Mouse (Mus musculus): ENCODE measurements at regions not wholly inside any gene's neighbourhood (a gene's known extent, or its start where the extent isn't known, plus 50 kb on each side); places are given as distances from the start of the nearest gene placed in this dataset.

GRCm38 (mm10) chr3:21973681-21974080, 102.8 kb upstream of the Tbl1xr1 start:
- no peaks in the 10 kb centered on the region for H3K4me1 ChIP-seq (ENCODE audit: control insufficient read depth, insufficient read depth, low read length)
- no peak overlapping the region for H3K27ac ChIP-seq (ENCODE audit: insufficient read depth, low read depth, low read length)
- no peak overlapping the region for H3K4me3 ChIP-seq (ENCODE audit: insufficient read depth, low read length)
- TF ChIP-seq CTCF (IDR thresholded peaks at IDR 0.05; ENCODE audit: low read depth, low read length): no peak
- TF ChIP-seq POLR2A (IDR thresholded peaks at IDR 0.05; ENCODE audit: borderline replicate concordance, low read depth, low read length): no peak

GRCm38 (mm10) chr3:21974766-21975165, 101.7 kb upstream of the Tbl1xr1 start:
- H3K27ac ChIP-seq (ENCODE audit: insufficient read depth, low read depth, low read length): no peak overlapping the region
- H3K4me1 ChIP-seq (ENCODE audit: control insufficient read depth, insufficient read depth, low read length): no peaks in the 10 kb centered on the region
- H3K4me3 ChIP-seq (ENCODE audit: insufficient read depth, low read length): no peak overlapping the region
- TF ChIP-seq CTCF (IDR thresholded peaks at IDR 0.05; ENCODE audit: low read depth, low read length): no peak

- no peaks in the 10 kb centered on the region for H3K4me1 ChIP-seq (ENCODE audit: control insufficient read depth, insufficient read depth, low read length)
- TF ChIP-seq CTCF (IDR thresholded peaks at IDR 0.05; ENCODE audit: low read depth, low read length) (no peak), POLR2A (IDR thresholded peaks at IDR 0.05; ENCODE audit: borderline replicate concordance, low read depth, low read length) (no peak)
- no peak overlapping the region for H3K4me3 ChIP-seq (ENCODE audit: insufficient read depth, low read length)
- no peak overlapping the region for H3K27ac ChIP-seq (ENCODE audit: insufficient read depth, low read depth, low read length)
Measured at GRCm38 (mm10) chr3:21977775-21978174, 98.7 kb upstream of the Tbl1xr1 start.

- Histone ChIP-seq H3K4me3 (ENCODE audit: insufficient read depth, low read length) (no peak overlapping the region), H3K27ac (ENCODE audit: insufficient read depth, low read depth, low read length) (no peak overlapping the region), H3K4me1 (ENCODE audit: control insufficient read depth, insufficient read depth, low read length) (peaks cover 22% of the 10 kb centered on the region)
- TF ChIP-seq POLR2A (IDR thresholded peaks at IDR 0.05; ENCODE audit: borderline replicate concordance, low read depth, low read length) (no peak), CTCF (IDR thresholded peaks at IDR 0.05; ENCODE audit: low read depth, low read length) (no peak)
Measured at GRCm38 (mm10) chr3:21982991-21983390, 93.5 kb upstream of the Tbl1xr1 start.

- TF ChIP-seq CTCF (IDR thresholded peaks at IDR 0.05; ENCODE audit: low read depth, low read length): no peak
- TF ChIP-seq POLR2A (IDR thresholded peaks at IDR 0.05; ENCODE audit: borderline replicate concordance, low read depth, low read length): no peak
- H3K4me3 ChIP-seq (ENCODE audit: insufficient read depth, low read length): no peak overlapping the region
- no peak overlapping the region for H3K27ac ChIP-seq (ENCODE audit: insufficient read depth, low read depth, low read length)
- H3K4me1 ChIP-seq (ENCODE audit: control insufficient read depth, insufficient read depth, low read length): peaks cover 28% of the 10 kb centered on the region
Measured at GRCm38 (mm10) chr3:21983993-21984725, 92.3 kb upstream of the Tbl1xr1 start.

- TF ChIP-seq CTCF (IDR thresholded peaks at IDR 0.05; ENCODE audit: low read depth, low read length): no peak
- no peak for TF ChIP-seq POLR2A (IDR thresholded peaks at IDR 0.05; ENCODE audit: borderline replicate concordance, low read depth, low read length)
- no peak overlapping the region for H3K4me3 ChIP-seq (ENCODE audit: insufficient read depth, low read length)
- H3K27ac ChIP-seq (ENCODE audit: insufficient read depth, low read depth, low read length): no peak overlapping the region
- peaks cover 28% of the 10 kb centered on the region for H3K4me1 ChIP-seq (ENCODE audit: control insufficient read depth, insufficient read depth, low read length)
Measured at GRCm38 (mm10) chr3:21984807-21985206, 91.6 kb upstream of the Tbl1xr1 start.

- no peak overlapping the region for H3K4me3 ChIP-seq (ENCODE audit: insufficient read depth, low read length)
- no peak overlapping the region for H3K27ac ChIP-seq (ENCODE audit: insufficient read depth, low read depth, low read length)
- H3K4me1 ChIP-seq (ENCODE audit: control insufficient read depth, insufficient read depth, low read length): peaks cover 35% of the 10 kb centered on the region
- TF ChIP-seq POLR2A (IDR thresholded peaks at IDR 0.05; ENCODE audit: borderline replicate concordance, low read depth, low read length) (no peak), CTCF (IDR thresholded peaks at IDR 0.05; ENCODE audit: low read depth, low read length) (no peak)
Measured at GRCm38 (mm10) chr3:21986164-21986892, 90.1 kb upstream of the Tbl1xr1 start.

- no peak overlapping the region for H3K27ac ChIP-seq (ENCODE audit: insufficient read depth, low read depth, low read length)
- no peak overlapping the region for H3K4me3 ChIP-seq (ENCODE audit: insufficient read depth, low read length)
- TF ChIP-seq POLR2A (IDR thresholded peaks at IDR 0.05; ENCODE audit: borderline replicate concordance, low read depth, low read length): no peak
- TF ChIP-seq CTCF (IDR thresholded peaks at IDR 0.05; ENCODE audit: low read depth, low read length): no peak
- H3K4me1 ChIP-seq (ENCODE audit: control insufficient read depth, insufficient read depth, low read length): peaks cover 39% of the 10 kb centered on the region
Measured at GRCm38 (mm10) chr3:21986893-21987250, 89.6 kb upstream of the Tbl1xr1 start.

- Histone ChIP-seq H3K4me1 (ENCODE audit: control insufficient read depth, insufficient read depth, low read length) (peaks cover 45% of the 10 kb centered on the region), H3K27ac (ENCODE audit: insufficient read depth, low read depth, low read length) (peak overlapping the region; percentile 29), H3K4me3 (ENCODE audit: insufficient read depth, low read length) (no peak overlapping the region)
- TF ChIP-seq CTCF (IDR thresholded peaks at IDR 0.05; ENCODE audit: low read depth, low read length) (no peak), POLR2A (IDR thresholded peaks at IDR 0.05; ENCODE audit: borderline replicate concordance, low read depth, low read length) (no peak)
Measured at GRCm38 (mm10) chr3:21987455-21988009, 88.9 kb upstream of the Tbl1xr1 start.

- Histone ChIP-seq H3K27ac (ENCODE audit: insufficient read depth, low read depth, low read length) (peak overlapping the region; percentile 29), H3K4me3 (ENCODE audit: insufficient read depth, low read length) (no peak overlapping the region), H3K4me1 (ENCODE audit: control insufficient read depth, insufficient read depth, low read length) (peaks cover 49% of the 10 kb centered on the region)
- no peak for TF ChIP-seq POLR2A (IDR thresholded peaks at IDR 0.05; ENCODE audit: borderline replicate concordance, low read depth, low read length)
- no peak for TF ChIP-seq CTCF (IDR thresholded peaks at IDR 0.05; ENCODE audit: low read depth, low read length)
Measured at GRCm38 (mm10) chr3:21988010-21988531, 88.4 kb upstream of the Tbl1xr1 start.
